Mouse (Mus musculus) forebrain, postnatal 0 days (tissue): ENCODE data around the gene Scn8a. TPM values are rescaled to one million over a fixed set of nuclear protein-coding genes. Genes with fewer than 3 reads are reported as not detected.

Experiments used
- ATAC-seq: fragments of 200-750 bp; cut with Nextera tagmentation; 2 replicates; pipeline ENCODE4 v1.8.0; 2017; ENCODE audit warnings: mild to moderate bottlenecking, moderate library complexity
- DNase-seq: peaks from one replicate; pipeline ENCODE4 v3.0.0-alpha.2; 2015
- H3K27ac ChIP-seq: fragments of 300-500 bp; sonication (generic); 2 replicates; pipeline ENCODE4 v1.5.1; 2014; ENCODE audit warnings: low read depth, mild to moderate bottlenecking, antibody characterized with exemption, low read length, moderate library complexity, mixed read lengths
- H3K27me3 ChIP-seq: fragments of 300-500 bp; sonication (generic); 2 replicates; pipeline ENCODE4 v1.6.1; 2014; ENCODE audit warnings: mild to moderate bottlenecking, low read length, mixed read lengths; ENCODE audit not compliant: insufficient read depth
- H3K36me3 ChIP-seq: fragments of 300-500 bp; sonication (generic); 2 replicates; pipeline ENCODE4 v1.6.1; 2014; ENCODE audit warnings: mild to moderate bottlenecking, moderate library complexity; ENCODE audit not compliant: insufficient read depth
- H3K4me1 ChIP-seq: fragments of 300-500 bp; sonication (generic); 2 replicates; pipeline ENCODE4 v1.6.1; 2014; ENCODE audit warnings: antibody characterized with exemption; ENCODE audit not compliant: insufficient read depth
- H3K4me2 ChIP-seq: fragments of 300-500 bp; sonication (generic); 2 replicates; pipeline ENCODE4 v1.6.1; 2014; ENCODE audit warnings: low read depth, mild to moderate bottlenecking, moderate library complexity
- H3K4me3 ChIP-seq: fragments of 300-500 bp; sonication (generic); 2 replicates; pipeline ENCODE4 v1.5.1; 2014; ENCODE audit warnings: low read depth, low read length, mixed read lengths
- H3K9ac ChIP-seq: fragments of 300-500 bp; sonication (generic); 2 replicates; pipeline ENCODE4 v1.6.1; 2014; ENCODE audit warnings: mild to moderate bottlenecking
- H3K9me3 ChIP-seq: fragments of 300-500 bp; sonication (generic); 2 replicates; pipeline ENCODE4 v1.6.1; 2016; ENCODE audit warnings: low read length
- CTCF ChIP-seq: sonication (generic); IDR thresholded peaks from 2 replicates; pipeline ENCODE4 v1.5.1; 2016; ENCODE audit warnings: antibody characterized with exemption, control low read depth, low read depth
- WGBS: fragments of 180-500 bp; shearing (Covaris S2); extraction: QIAGEN DNeasy Blood & Tissue Kit; methylation state at CpG from one replicate; pipeline ENCODE4 v1.1.7; 2014; 5-methylcytosine and 5-hydroxymethylcytosine counted together
- polyA plus RNA-seq: library from polyadenylated mRNA; unstranded; fragments of >200 nt; fragmentation: Nextera tagmentation; extraction: Ambion mirVana; gene quantifications from 2 replicates; pipeline ENCODE4 v1.2.1, GENCODE M21; 2015
- total RNA-seq: library from RNA; depleted of rRNA; stranded (reverse); fragments of >200 nt; gene quantifications from 2 replicates; pipeline ENCODE4 v1.2.3, GENCODE M21; 2014

Gene Scn8a
- total and polyA plus RNA-seq, 2 experiments from 2014 or later = 15.5 to 26.9 TPM

DNA sequence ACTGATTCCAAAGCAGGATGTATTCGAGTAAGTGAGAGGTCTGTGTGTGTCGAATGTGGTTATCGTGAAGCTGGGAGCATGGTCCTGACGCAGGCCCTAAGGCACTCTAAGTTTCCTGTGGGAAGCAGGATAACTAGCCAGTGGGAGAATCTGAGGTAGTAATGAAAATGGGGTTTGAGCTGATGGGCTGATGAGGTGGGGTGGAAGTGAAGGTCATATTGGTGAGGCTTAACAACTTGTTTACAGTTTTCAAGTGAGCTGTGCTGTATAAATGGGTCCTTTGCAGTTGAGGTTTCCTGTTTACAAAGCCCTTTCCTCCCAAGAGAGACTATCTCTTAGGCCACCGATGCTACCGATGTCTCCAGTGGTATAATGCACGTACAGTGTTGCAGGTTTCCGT is 36.1 kb downstream of the Scn8a start:
- no peak overlapping the region for H3K4me2 ChIP-seq
- WGBS = 87% methylated on average over 8 of the region's 8 CpGs
- H3K36me3 ChIP-seq = no peaks in the 10 kb centered on the region
- ATAC-seq (no peak), DNase-seq (no peak)
- H3K9ac ChIP-seq = no peak overlapping the region
- peaks cover 11% of the 10 kb centered on the region for H3K4me1 ChIP-seq
- no peak overlapping the region for H3K4me3 ChIP-seq
- TF ChIP-seq CTCF = no peak
- no peaks in the 10 kb centered on the region for H3K9me3 ChIP-seq
- H3K27me3 ChIP-seq = no peaks in the 10 kb centered on the region
- H3K27ac ChIP-seq = no peak overlapping the region

DNA sequence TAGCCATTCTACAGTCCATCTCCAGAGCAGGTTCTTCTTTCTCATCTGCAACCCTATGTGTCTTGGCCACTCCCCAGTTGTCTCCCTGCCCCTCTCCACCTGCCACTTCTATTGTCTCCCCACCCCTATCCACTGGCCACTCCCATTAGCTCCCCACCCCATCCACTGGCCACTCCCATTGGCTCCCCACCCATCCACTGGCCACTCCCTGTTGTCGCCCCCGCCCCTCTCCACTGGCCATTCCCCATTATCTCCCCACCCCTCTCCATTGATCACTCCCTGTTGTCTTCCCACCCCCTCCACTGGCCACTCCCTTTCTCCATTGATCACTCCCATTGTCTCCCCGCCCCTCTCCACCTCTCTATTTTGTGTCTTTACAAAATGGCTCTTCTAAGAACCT is 39.2 kb downstream of the Scn8a start:
- TF ChIP-seq CTCF = no peak
- Histone ChIP-seq H3K9ac (no peak overlapping the region), H3K4me3 (no peak overlapping the region), H3K9me3 (no peaks in the 10 kb centered on the region), H3K4me2 (no peak overlapping the region), H3K36me3 (no peaks in the 10 kb centered on the region), H3K27ac (peak overlapping the region; percentile 72), H3K27me3 (no peaks in the 10 kb centered on the region), H3K4me1 (peaks cover 16% of the 10 kb centered on the region)
- ATAC-seq (no peak), DNase-seq (no peak)
- 62% methylated on average over 3 of the region's 3 CpGs for WGBS

DNA sequence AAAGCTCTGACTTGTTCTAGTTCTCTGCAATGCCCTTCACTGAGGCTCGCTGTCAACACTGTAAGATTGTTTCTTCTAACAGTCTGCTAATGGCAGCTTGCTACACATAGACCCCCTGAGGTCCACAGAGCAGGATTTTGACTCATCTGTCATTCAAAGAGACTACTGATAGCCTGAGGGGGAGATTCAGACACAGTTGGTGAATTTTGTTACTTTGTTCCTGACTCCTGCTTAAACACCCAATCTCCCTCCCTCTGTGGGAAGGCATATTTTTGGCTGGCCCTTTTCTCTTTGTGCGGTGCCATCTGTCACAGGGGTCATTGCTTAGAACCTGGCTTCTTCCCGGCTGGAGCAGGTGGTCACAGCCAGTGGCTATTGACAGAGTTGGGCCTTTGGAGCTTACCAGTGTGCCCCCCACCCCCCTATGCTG is 40.1 kb downstream of the Scn8a start:
- TF ChIP-seq CTCF = no peak
- Histone ChIP-seq H3K4me2 (0 out of 2 replicates have a peak overlapping the region, but pooled peaks have one; percentile 5), H3K4me1 (peaks cover 16% of the 10 kb centered on the region), H3K36me3 (no peaks in the 10 kb centered on the region), H3K9me3 (no peaks in the 10 kb centered on the region), H3K27me3 (no peaks in the 10 kb centered on the region), H3K4me3 (no peak overlapping the region), H3K9ac (no peak overlapping the region), H3K27ac (peak overlapping the region; percentile 72)
- DNase-seq (peak; percentile 61), ATAC-seq (peak; percentile 58)
- 12% methylated on average over 3 of the region's 3 CpGs for WGBS

DNA sequence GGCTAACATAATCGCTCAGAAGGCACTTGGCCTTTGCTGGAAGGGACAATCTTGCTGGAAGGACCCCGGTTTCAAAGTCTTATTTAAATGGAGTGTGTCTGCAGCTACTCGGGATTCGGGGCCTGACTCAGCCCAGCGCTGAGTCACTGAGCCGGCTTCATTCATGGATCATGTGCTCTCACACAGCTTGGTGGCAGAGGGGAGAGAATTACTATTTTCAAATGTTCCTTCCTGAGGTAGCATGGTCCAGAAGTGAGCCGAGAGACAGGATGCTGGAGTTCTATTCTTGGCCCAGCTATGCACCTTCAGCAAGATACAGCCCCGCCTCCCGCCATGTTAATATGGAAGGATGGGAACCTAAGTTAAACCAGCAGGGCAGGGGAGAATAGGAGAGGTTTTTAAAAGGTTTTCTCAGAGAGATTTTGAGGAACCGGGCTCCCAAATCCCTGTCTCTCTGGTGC is 40.8 kb downstream of the Scn8a start:
- WGBS = 23% methylated on average over 10 of the region's 10 CpGs
- TF ChIP-seq CTCF = no peak
- ATAC-seq (peak; percentile 68), DNase-seq (peak; percentile 61)
- H3K36me3 ChIP-seq = no peaks in the 10 kb centered on the region
- H3K4me3 ChIP-seq = no peak overlapping the region
- H3K9ac ChIP-seq = no peak overlapping the region
- H3K9me3 ChIP-seq = no peaks in the 10 kb centered on the region
- peak overlapping the region; percentile 72 for H3K27ac ChIP-seq
- no peaks in the 10 kb centered on the region for H3K27me3 ChIP-seq
- peaks cover 16% of the 10 kb centered on the region for H3K4me1 ChIP-seq
- H3K4me2 ChIP-seq = 0 out of 2 replicates have a peak overlapping the region, but pooled peaks have one; percentile 5

DNA sequence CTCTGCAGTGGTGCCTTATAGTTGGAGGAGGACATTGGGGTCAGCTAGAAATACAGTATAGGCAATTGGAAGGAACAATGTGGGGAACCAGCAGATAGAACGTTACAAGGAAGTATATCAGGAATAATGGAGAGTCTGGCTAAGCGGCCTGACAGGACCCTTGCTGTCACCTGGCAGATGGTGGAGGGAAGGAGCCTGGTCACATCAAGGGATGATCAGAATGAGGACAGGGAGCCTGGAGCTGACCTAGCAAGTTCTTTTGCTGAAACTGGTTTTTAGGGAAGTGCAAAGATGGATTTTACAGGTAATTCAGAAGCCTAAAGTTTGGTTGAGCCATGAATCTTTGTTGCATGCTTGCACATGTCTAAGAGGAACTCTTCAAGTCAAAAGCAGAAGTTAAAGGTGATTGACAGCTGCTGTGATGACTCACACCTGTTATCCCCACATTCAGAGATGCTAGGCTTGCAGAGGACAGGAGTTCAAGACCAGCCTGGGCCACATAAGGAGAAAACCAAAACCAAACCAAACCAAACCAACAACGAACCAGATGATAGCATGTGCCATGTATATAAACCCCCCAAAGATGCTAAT is 43.1 kb downstream of the Scn8a start:
- Histone ChIP-seq H3K4me3 (no peak overlapping the region), H3K4me1 (peaks cover 16% of the 10 kb centered on the region), H3K27ac (no peak overlapping the region), H3K36me3 (no peaks in the 10 kb centered on the region), H3K4me2 (no peak overlapping the region), H3K9me3 (no peaks in the 10 kb centered on the region), H3K27me3 (no peaks in the 10 kb centered on the region), H3K9ac (no peak overlapping the region)
- WGBS = 88% methylated on average over 3 of the region's 3 CpGs
- TF ChIP-seq CTCF = no peak
- ATAC-seq (no peak), DNase-seq (no peak)

DNA sequence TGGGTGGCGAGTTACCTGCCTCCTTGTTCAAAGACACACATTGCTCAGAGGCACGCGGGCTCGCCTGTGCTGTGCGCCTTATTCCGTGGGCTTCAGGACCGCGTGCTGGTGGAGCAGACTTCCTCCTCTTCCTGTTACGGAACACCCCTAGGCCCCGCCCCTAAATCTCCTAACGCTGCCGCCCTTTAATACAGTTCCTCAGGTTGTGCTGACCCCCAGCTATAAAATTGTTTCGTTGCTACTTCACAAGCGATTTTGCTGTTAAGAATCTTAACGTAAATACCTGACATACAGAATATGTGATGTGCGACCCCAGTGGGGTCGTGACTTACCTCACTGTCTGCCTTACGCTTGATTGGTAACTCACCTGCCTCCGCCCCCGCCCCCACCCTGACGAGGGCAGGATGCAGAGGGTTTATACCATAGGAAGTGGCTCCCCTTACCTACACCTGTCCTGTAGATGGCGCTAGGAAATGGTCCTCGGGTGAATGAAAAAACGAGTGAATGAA is 45.1 kb downstream of the Scn8a start:
- Histone ChIP-seq H3K27ac (no peak overlapping the region), H3K27me3 (no peaks in the 10 kb centered on the region), H3K4me3 (peak overlapping the region; percentile 33), H3K4me1 (peaks cover 16% of the 10 kb centered on the region), H3K4me2 (peak overlapping the region; percentile 57), H3K9ac (peak overlapping the region; percentile 31; the same call in 1 of the 2 replicates), H3K36me3 (no peaks in the 10 kb centered on the region), H3K9me3 (no peaks in the 10 kb centered on the region)
- WGBS = 6% methylated on average over 24 of the region's 24 CpGs
- peak; percentile 60 for TF ChIP-seq CTCF
- peak; percentile 77 for DNase-seq
- ATAC-seq = peak; percentile 80; the same call in 1 of the 2 replicates

DNA sequence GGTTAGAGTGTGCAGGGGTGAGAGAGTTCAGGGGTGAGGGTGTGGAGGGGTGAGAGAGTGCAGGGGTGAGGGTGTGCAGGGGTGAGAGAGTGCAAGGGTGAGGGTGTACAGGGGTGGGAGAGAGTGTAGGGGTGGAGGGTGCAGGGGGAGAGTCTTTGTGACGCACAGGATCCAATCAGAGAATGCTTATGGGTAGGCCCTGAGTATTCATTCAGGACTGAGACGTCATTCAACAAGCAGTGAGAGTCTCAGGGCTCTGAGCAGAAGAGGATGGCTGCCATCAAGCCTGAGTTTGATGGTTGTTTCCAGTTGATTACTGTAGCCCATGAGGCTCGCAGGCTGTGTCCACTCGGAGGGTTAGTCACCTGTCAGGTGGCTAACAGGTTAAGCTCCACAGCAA is 48.4 kb downstream of the Scn8a start:
- H3K27ac ChIP-seq = no peak overlapping the region
- ATAC-seq (no peak), DNase-seq (no peak)
- TF ChIP-seq CTCF = no peak
- H3K36me3 ChIP-seq = no peaks in the 10 kb centered on the region
- H3K9ac ChIP-seq = no peak overlapping the region
- no peaks in the 10 kb centered on the region for H3K27me3 ChIP-seq
- no peak overlapping the region for H3K4me3 ChIP-seq
- H3K4me2 ChIP-seq = no peak overlapping the region
- no peaks in the 10 kb centered on the region for H3K9me3 ChIP-seq
- H3K4me1 ChIP-seq = peaks cover 3% of the 10 kb centered on the region; the same call in 1 of the 2 replicates
- 41% methylated on average over 4 of the region's 4 CpGs for WGBS
